Mouse (Mus musculus) ES-E14 (cell line): Measurements from ENCODE around the gene Hoxd12.

ENCODE experiments used
- CHD2 ChIP-seq: IDR thresholded peaks from 2 replicates; pipeline ENCODE4 v1.6.1; 2014; ENCODE audit warnings: mild to moderate bottlenecking, low read depth, low read length, inconsistent platforms
- HCFC1 ChIP-seq: IDR thresholded peaks from 2 replicates; pipeline ENCODE4 v1.6.1; 2012; ENCODE audit warnings: low read length, inconsistent platforms, borderline replicate concordance; ENCODE audit not compliant: insufficient read depth
- MAFK ChIP-seq: IDR thresholded peaks from 2 replicates; pipeline ENCODE4 v1.6.1; 2014; ENCODE audit warnings: mild to moderate bottlenecking, low read depth, low read length, inconsistent platforms; ENCODE audit not compliant: insufficient read depth
- ZC3H11A ChIP-seq: IDR thresholded peaks from 2 replicates; pipeline ENCODE4 v1.6.1; 2012; ENCODE audit warnings: low read depth, mild to moderate bottlenecking, inconsistent platforms, low read length, borderline replicate concordance
- ZNF384 ChIP-seq: IDR thresholded peaks from 2 replicates; pipeline ENCODE4 v1.6.1; 2012; ENCODE audit warnings: low read depth, low read length, inconsistent platforms

DNA sequence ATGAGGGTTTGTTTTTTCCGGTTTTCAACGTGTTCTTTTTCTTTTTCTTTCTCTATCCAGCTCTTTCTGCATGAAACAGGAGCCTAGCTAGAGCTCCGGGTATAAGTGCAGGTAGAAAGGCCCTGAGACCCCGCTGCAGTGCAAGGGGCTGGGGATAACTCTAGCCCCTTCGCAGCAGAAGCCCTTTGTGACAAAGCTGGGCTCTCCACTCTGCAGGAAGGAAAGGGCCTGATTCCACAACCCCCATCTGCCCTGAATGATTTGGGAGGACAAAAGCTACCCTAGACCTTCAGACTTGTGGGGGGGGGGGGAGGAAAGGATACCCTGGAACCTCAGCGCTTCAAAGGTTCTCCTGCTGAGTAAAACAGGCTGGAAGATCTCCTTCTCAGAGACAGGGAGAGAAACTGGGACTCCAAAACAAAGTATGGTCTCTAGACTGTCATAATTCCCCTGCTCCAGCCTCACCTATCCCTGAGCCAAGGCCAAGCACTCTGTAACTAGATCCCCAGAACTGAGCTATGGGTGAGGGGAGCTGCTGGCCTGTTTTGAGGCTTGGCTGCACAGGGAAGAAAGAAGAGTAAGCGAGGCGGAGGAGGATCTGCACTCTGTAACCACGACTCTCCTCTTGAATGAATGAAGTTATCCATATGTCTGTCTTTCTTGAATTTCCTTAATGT is 1.7 kb downstream of the Hoxd12 start:
- TF ChIP-seq MAFK (no peak), ZC3H11A (no peak), ZNF384 (no peak), HCFC1 (no peak), CHD2 (no peak)
